ENCODE assay signal across 9 mouse cellular contexts in the genomic region with DNA sequence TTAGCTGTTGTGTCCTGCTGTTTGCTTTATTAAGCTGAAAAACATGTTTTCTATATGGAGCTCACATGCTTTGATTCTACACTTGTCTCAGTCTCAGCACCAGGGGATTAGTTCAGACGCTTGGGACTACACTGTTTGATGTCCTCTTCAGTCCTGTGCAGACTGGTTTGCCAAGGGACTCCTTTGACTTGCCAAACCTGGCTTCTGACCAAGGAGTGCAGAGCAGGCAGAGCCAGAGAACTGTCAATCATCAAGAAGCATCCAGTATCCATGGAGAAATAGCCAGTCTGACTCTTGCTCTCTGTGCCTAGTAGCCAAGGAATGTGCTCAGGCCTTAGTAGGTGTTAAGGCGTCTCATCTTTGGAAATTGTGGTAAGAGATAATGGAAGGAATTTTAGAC.
DNase-seq lines count a peak whose midpoint lies in the region; ATAC-seq and TF ChIP-seq lines count a peak whose summit lies in the region.
"Had no signal": no experiment of that assay in that cellular context is flagged by ENCODE, and none has a peak within 500 bp of the region (broad histone marks: within the 10 kb centered on the region; RNA-seq: fewer than 3 reads in every experiment).

No protein-coding gene starts in this region.

- no peak overlapping the region for H3K4me3 ChIP-seq in left cerebral cortex, adult 2 months
- H3K4me3 ChIP-seq in cerebellum, adult 2 months (replicated peaks; ENCODE audit: insufficient read depth, low read depth, low read length): no peak overlapping the region

- no peaks in the 10 kb centered on the region for H3K27me3 ChIP-seq in cerebellum, adult 2 months (ENCODE audit: control insufficient read depth, insufficient read depth, low read length)

- ATAC-seq in megakaryocyte, adult 5-6 weeks (ENCODE audit: poor library complexity, severe bottlenecking): no peak

- no peak for TF ChIP-seq CTCF in left cerebral cortex, adult 2 months (IDR thresholded peaks at IDR 0.05)
- TF ChIP-seq CTCF in cerebellum, adult 2 months (IDR thresholded peaks at IDR 0.05; ENCODE audit: borderline replicate concordance, insufficient read depth, low read depth, low read length): no peak

- WGBS in cerebellum, adult 2 months: 19% methylated on average over 2 of the region's 2 CpGs

- H3K27ac ChIP-seq in left cerebral cortex, adult 2 months: no peak overlapping the region
- H3K27ac ChIP-seq in cerebellum, adult 2 months (ENCODE audit: insufficient read depth, low read length): no peak overlapping the region

- no peaks in the 10 kb centered on the region for H3K4me1 ChIP-seq in cerebellum, adult 2 months (ENCODE audit: control insufficient read depth, insufficient read depth, low read length)

- TF ChIP-seq POLR2A in cerebellum, adult 2 months (IDR thresholded peaks at IDR 0.05; ENCODE audit: borderline replicate concordance, insufficient read depth, low read length): no peak

- intact Hi-C loops in left cerebral cortex, postnatal 10 days (cut with DNase I): no loop called here
- intact Hi-C loops in left cerebral cortex, adult 2 months (cut with DNase I): no loop called here
- intact Hi-C loops in heart, postnatal 14 days (cut with DNase I): no loop called here

- peak; percentile 60 for DNase-seq in adrenal gland, postnatal 10 days
- no peak for DNase-seq in adrenal gland, adult 8-10 months
- peak; percentile 18 to 43 for DNase-seq in left cerebral cortex, postnatal 10 days (ENCODE audit: extremely low spot score in 1 of 2, low spot score in 2 of 2)
- DNase-seq in left cerebral cortex, adult 2 months (ENCODE audit: extremely low spot score in 1 of 2, low spot score in 2 of 2): no peak
- DNase-seq in cerebellum, adult 2 months: peak; percentile 65 to 89
- peak; percentile 33 to 65 for DNase-seq in heart, postnatal 14 days
- no peak for DNase-seq in B cell, adult 2 months
- DNase-seq: thymus, postnatal 4 days had no signal

Comparison
In these comparisons a context has a peak if more than half of its experiments do, and no peak if none do; other contexts are left out.
1. DNase-seq: peak in adrenal gland, postnatal 10 days (single experiment), left cerebral cortex, postnatal 10 days (2 of 2), cerebellum, adult 2 months (2 of 2) and heart, postnatal 14 days (2 of 2); none in adrenal gland, adult 8-10 months (single experiment), left cerebral cortex, adult 2 months (0 of 2) and B cell, adult 2 months (0 of 2).